Mouse (Mus musculus): ENCODE measurements around the gene Shc4. TPM values are rescaled to one million over a fixed set of nuclear protein-coding genes. Genes with fewer than 3 reads are reported as not detected.

The Shc4 gene
- total RNA-seq, 2 experiments from 2014 or later = 5.1 to 5.2 TPM

GRCm38 (mm10) chr2:125685441-125686150 is 38.4 kb downstream of the Shc4 start:
- DNase-seq (ENCODE audit: low spot score in 2 of 2) = no peak

- DNase-seq (ENCODE audit: low spot score in 2 of 2) = peak; percentile 30 to 36
Measured at GRCm38 (mm10) chr2:125684559-125685440, 39.1 kb downstream of the Shc4 start.

- DNase-seq (ENCODE audit: low spot score in 2 of 2) = no peak
Measured at GRCm38 (mm10) chr2:125683895-125684294, 40.1 kb downstream of the Shc4 start.

GRCm38 (mm10) chr2:125681811-125682210 is 42.1 kb downstream of the Shc4 start:
- DNase-seq (ENCODE audit: low spot score in 2 of 2) = no peak

GRCm38 (mm10) chr2:125672957-125673631 is 50.9 kb downstream of the Shc4 start, which contains the start of gene Eid1:
Gene Eid1, plus strand, starts transcription at chr2:125673095.
- peak; percentile 81 to 85 for DNase-seq (ENCODE audit: low spot score in 2 of 2)

- peak in 1 of 2 experiments; percentile 60 for DNase-seq (ENCODE audit: low spot score in 2 of 2)
Measured at GRCm38 (mm10) chr2:125672568-125672956, 51.4 kb downstream of the Shc4 start.

- no peak for DNase-seq (ENCODE audit: low spot score in 2 of 2)
Measured at GRCm38 (mm10) chr2:125670846-125671245, 53.1 kb downstream of the Shc4 start.

GRCm38 (mm10) chr2:125667721-125668120 is 56.2 kb downstream of the Shc4 start:
- no peak for DNase-seq (ENCODE audit: low spot score in 2 of 2)

GRCm38 (mm10) chr2:125667184-125667583 is 56.8 kb downstream of the Shc4 start:
- no peak for DNase-seq (ENCODE audit: low spot score in 2 of 2)

- no peak for DNase-seq (ENCODE audit: low spot score in 2 of 2)
Measured at GRCm38 (mm10) chr2:125666668-125667067, 57.3 kb downstream of the Shc4 start.

- DNase-seq (ENCODE audit: low spot score in 2 of 2) = no peak
Measured at GRCm38 (mm10) chr2:125665909-125666308, 58.0 kb downstream of the Shc4 start.

GRCm38 (mm10) chr2:125665213-125665612 is 58.7 kb downstream of the Shc4 start:
- DNase-seq (ENCODE audit: low spot score in 2 of 2) = no peak

- no peak for DNase-seq (ENCODE audit: low spot score in 2 of 2)
Measured at GRCm38 (mm10) chr2:125662517-125662916, 61.4 kb downstream of the Shc4 start.

- no peak for DNase-seq (ENCODE audit: low spot score in 2 of 2)
Measured at GRCm38 (mm10) chr2:125661156-125661555, 62.8 kb downstream of the Shc4 start.

GRCm38 (mm10) chr2:125660537-125661130 is 63.3 kb downstream of the Shc4 start:
- no peak for DNase-seq (ENCODE audit: low spot score in 2 of 2)

GRCm38 (mm10) chr2:125659823-125660536 is 64.0 kb downstream of the Shc4 start:
- peak; percentile 63 to 78 for DNase-seq (ENCODE audit: low spot score in 2 of 2)

- DNase-seq (ENCODE audit: low spot score in 2 of 2) = no peak
Measured at GRCm38 (mm10) chr2:125655391-125655790, 68.6 kb downstream of the Shc4 start.

- no peak for DNase-seq (ENCODE audit: low spot score in 2 of 2)
Measured at GRCm38 (mm10) chr2:125653286-125653685, 70.7 kb downstream of the Shc4 start.

GRCm38 (mm10) chr2:125651563-125651962 is 72.4 kb downstream of the Shc4 start:
- no peak for DNase-seq (ENCODE audit: low spot score in 2 of 2)

GRCm38 (mm10) chr2:125650742-125651352 is 73.1 kb downstream of the Shc4 start:
- no peak for DNase-seq (ENCODE audit: low spot score in 2 of 2)
